Mouse (Mus musculus): Measurements from ENCODE around the gene B430305J03Rik. TPM values are rescaled to one million over a fixed set of nuclear protein-coding genes. Genes with fewer than 3 reads are reported as not detected.

Gene B430305J03Rik
- polyA plus RNA-seq, 1 experiment from 2014 or later: not detected

DNA sequence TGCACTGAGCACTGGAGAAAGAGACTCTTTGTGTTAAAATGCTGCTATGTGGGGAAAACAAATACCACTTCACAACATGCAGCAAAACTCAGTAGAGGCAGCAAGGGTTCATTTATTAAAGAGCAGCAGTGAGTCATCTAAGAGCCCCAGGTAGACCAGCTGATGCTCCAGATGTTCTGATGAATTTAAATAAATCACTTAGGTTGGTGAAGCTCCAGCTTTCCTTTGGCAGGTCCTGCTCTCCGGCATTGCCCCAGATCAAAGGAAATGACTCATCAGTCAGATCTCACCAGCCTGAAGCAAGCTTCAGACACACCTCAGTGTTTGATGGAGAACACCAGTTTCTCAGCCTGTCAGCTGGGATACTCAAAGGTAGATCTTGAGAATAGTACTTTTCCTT lies 20.1 kb downstream of the B430305J03Rik start:
- Histone ChIP-seq H3K27me3 (replicated peaks) (no peaks in the 10 kb centered on the region), H3K4me2 (replicated peaks) (no peak overlapping the region), H3K4me1 (no peaks in the 10 kb centered on the region), H3K9me3 (no peaks in the 10 kb centered on the region), H3K4me3 (no peak overlapping the region), H3K36me3 (no peaks in the 10 kb centered on the region), H3K9ac (no peak overlapping the region), H3K27ac (no peak overlapping the region)
- 38% methylated on average over 1 of the region's 1 CpGs for WGBS
- ATAC-seq (ENCODE audit: low FRiP score, low read depth): no peak

DNA sequence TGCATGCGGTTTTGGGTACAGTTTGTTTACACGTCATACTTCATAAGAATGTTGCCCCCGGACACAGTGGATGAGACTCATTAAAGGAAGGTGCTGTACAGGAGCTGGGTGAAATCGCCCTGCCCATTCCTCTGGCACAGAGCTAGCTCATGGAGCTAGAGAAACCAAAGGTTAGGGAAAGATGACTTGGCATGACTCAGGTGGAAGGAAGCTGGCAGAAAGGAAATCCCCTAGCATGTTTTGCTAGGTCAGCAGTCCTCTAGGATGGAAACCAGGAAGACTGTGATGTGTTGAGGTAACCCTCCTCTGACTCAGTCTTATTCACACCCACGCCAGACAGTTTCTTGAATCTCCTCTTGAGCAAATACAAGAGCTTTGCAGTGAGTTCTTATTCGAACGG lies 21.7 kb downstream of the B430305J03Rik start:
- 89% methylated on average over 7 of the region's 7 CpGs for WGBS
- H3K27ac ChIP-seq: no peak overlapping the region
- no peaks in the 10 kb centered on the region for H3K27me3 ChIP-seq (replicated peaks)
- no peaks in the 10 kb centered on the region for H3K36me3 ChIP-seq
- no peak for ATAC-seq (ENCODE audit: low FRiP score, low read depth)
- no peaks in the 10 kb centered on the region for H3K9me3 ChIP-seq
- H3K4me2 ChIP-seq (replicated peaks): no peak overlapping the region
- no peaks in the 10 kb centered on the region for H3K4me1 ChIP-seq
- no peak overlapping the region for H3K4me3 ChIP-seq
- H3K9ac ChIP-seq: no peak overlapping the region

DNA sequence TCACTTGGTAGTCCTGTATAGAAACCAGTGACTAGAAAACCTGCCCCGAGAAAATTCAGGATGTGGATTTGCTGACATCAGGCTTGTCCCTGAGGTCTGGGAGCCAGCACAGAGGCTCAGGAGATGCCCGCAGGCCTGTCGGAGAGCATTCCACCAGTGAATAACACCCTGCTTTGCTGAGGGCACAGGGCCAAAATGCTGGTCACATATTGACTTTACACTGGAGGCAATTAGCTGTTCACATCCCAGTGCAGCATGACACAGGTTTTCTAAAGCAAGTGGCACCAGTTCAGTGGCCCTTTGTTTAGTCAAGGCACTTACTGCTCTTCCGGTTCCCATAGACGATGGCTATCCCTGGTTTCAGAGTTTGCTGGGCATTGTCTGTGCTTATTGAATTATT lies 25.4 kb downstream of the B430305J03Rik start:
- H3K36me3 ChIP-seq: no peaks in the 10 kb centered on the region
- H3K4me3 ChIP-seq: no peak overlapping the region
- no peak overlapping the region for H3K4me2 ChIP-seq (replicated peaks)
- 72% methylated on average over 5 of the region's 5 CpGs for WGBS
- no peaks in the 10 kb centered on the region for H3K4me1 ChIP-seq
- no peak overlapping the region for H3K9ac ChIP-seq
- no peaks in the 10 kb centered on the region for H3K27me3 ChIP-seq (replicated peaks)
- no peaks in the 10 kb centered on the region for H3K9me3 ChIP-seq
- no peak for ATAC-seq (ENCODE audit: low FRiP score, low read depth)
- H3K27ac ChIP-seq: no peak overlapping the region

DNA sequence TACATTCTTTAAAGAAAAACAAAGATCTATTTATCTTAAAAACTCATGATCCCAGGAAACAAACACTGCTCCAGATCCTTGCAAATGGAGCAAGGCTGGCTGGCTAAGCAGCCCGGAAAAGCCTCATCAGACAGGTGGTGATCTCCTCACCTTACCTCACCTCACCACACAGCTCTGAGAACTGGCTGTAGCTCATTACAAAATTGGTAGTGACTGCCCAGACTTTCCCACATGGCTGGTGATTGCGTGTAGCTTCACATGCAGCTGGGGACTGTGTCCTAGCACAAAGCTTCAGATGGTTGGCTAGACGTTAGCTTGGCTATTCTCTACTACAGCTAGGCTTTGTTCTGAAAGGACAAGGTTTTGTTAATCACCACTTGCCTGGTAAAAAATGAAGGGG lies 28.5 kb downstream of the B430305J03Rik start:
- no peak overlapping the region for H3K27ac ChIP-seq
- H3K27me3 ChIP-seq (replicated peaks): no peaks in the 10 kb centered on the region
- no peak overlapping the region for H3K4me3 ChIP-seq
- no peak for ATAC-seq (ENCODE audit: low FRiP score, low read depth)
- no peaks in the 10 kb centered on the region for H3K36me3 ChIP-seq
- no peaks in the 10 kb centered on the region for H3K9me3 ChIP-seq
- no peak overlapping the region for H3K9ac ChIP-seq
- H3K4me2 ChIP-seq (replicated peaks): no peak overlapping the region
- WGBS: 85% methylated on average over 3 of the region's 3 CpGs
- H3K4me1 ChIP-seq: no peaks in the 10 kb centered on the region

DNA sequence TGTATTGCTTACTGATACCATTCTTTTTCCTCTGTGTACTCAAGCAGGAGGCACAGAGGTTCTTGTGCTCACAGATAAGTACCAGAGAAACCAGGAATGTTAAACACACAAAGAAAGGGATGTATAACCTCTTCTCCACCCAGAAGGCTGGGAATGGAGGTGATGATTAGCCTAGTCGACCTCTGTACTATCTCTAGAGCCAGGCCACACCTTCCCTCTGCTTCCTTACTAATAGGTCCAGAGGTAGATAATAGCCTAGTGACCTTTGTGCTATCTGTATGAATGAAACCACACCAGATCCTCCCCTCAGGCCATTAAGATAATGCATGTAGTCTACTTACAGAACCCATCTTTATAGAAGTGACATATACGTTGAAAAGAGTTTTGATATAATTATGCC lies 29.5 kb downstream of the B430305J03Rik start:
- H3K4me1 ChIP-seq: no peaks in the 10 kb centered on the region
- H3K4me2 ChIP-seq (replicated peaks): no peak overlapping the region
- 70% methylated on average over 2 of the region's 2 CpGs for WGBS
- no peaks in the 10 kb centered on the region for H3K9me3 ChIP-seq
- no peaks in the 10 kb centered on the region for H3K36me3 ChIP-seq
- ATAC-seq (ENCODE audit: low FRiP score, low read depth): no peak
- no peaks in the 10 kb centered on the region for H3K27me3 ChIP-seq (replicated peaks)
- H3K4me3 ChIP-seq: no peak overlapping the region
- no peak overlapping the region for H3K27ac ChIP-seq
- no peak overlapping the region for H3K9ac ChIP-seq

DNA sequence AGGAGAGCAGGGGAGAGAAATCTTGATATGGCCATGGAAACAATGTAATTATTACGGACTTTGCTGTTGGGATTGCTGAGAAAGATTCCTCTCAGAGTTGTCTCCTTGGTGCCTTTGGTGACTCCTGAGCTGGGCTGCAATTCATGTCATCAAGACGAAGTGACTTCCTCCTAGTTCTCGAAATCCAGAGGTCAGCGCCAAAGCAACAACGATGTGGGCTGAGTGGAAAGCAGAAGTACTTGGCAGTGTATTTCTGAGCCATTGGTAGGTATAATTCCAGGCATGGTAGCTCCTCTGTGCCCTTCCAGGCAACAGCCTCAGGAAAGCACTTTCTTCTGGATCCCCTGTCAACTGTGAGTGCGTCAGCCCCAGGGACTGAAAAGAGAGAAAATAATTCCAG lies 44.1 kb downstream of the B430305J03Rik start:
- no peaks in the 10 kb centered on the region for H3K4me1 ChIP-seq
- 93% methylated on average over 6 of the region's 6 CpGs for WGBS
- H3K9me3 ChIP-seq: no peaks in the 10 kb centered on the region
- H3K27me3 ChIP-seq (replicated peaks): no peaks in the 10 kb centered on the region
- no peak overlapping the region for H3K9ac ChIP-seq
- no peaks in the 10 kb centered on the region for H3K36me3 ChIP-seq
- H3K27ac ChIP-seq: no peak overlapping the region
- no peak for ATAC-seq (ENCODE audit: low FRiP score, low read depth)
- H3K4me3 ChIP-seq: no peak overlapping the region
- H3K4me2 ChIP-seq (replicated peaks): no peak overlapping the region

DNA sequence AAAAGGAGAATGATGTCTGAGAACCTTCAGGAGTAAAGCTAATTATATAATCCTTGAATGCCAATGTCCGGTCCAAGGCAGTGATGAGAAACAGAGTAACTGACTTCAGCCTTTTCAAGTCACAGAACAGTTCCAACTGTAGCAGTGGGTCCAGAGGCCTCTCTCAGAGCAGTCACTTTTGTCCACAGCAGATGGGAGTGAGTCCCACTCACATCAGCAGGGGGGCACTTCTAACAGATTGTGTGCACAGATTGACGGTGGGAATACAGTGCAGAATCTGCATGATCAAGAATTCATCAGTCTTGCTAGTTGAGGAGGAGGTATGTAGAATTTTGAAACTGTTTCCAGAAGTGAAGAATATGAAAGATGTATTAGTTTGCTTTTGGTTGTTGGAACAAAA lies 45.7 kb downstream of the B430305J03Rik start:
- no peaks in the 10 kb centered on the region for H3K9me3 ChIP-seq
- ATAC-seq (ENCODE audit: low FRiP score, low read depth): no peak
- H3K27ac ChIP-seq: no peak overlapping the region
- H3K4me2 ChIP-seq (replicated peaks): no peak overlapping the region
- no peak overlapping the region for H3K9ac ChIP-seq
- H3K4me1 ChIP-seq: no peaks in the 10 kb centered on the region
- H3K36me3 ChIP-seq: no peaks in the 10 kb centered on the region
- no peak overlapping the region for H3K4me3 ChIP-seq
- H3K27me3 ChIP-seq (replicated peaks): no peaks in the 10 kb centered on the region
- WGBS: 86% methylated on average over 2 of the region's 2 CpGs

DNA sequence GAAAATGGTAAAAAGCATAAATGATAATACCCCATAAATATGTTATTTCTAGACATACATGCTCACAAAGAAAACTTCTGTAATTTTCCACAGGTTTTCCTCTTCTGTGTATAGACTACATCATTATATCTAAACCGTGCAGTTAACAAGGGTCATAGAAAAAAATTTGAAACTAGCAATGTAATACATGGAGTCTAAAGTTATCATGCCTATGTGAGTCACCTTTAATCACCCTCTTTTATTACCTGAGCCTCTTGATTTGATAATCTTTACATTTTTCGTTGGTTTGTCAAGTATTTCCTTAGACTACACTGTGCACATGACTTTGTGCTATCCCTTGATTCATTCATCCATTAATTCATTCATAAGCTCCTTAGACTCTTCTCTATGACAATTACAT lies 50.7 kb downstream of the B430305J03Rik start:
- WGBS: 86% methylated on average over 2 of the region's 2 CpGs
- ATAC-seq (ENCODE audit: low FRiP score, low read depth): no peak
- no peak overlapping the region for H3K27ac ChIP-seq

More for the DNA sequence above, 50.7 kb downstream of the B430305J03Rik start:
- Histone ChIP-seq H3K9ac (no peak overlapping the region), H3K4me3 (no peak overlapping the region), H3K9me3 (no peaks in the 10 kb centered on the region), H3K36me3 (no peaks in the 10 kb centered on the region), H3K4me2 (replicated peaks) (no peak overlapping the region), H3K27me3 (replicated peaks) (no peaks in the 10 kb centered on the region), H3K4me1 (no peaks in the 10 kb centered on the region)

Other genes starting within 250 kb of the B430305J03Rik start
- gene Rap2b, start 4.3 kb downstream of the B430305J03Rik start, polyA plus RNA-seq (2016; fragmentation: Nextera tagmentation; extraction: Ambion mirVana): 13.6 and 14.6 TPM in 2 replicates